Mouse (Mus musculus) layer of hippocampus, adult 8-10 months (tissue): Measurements from ENCODE around the gene Exph5. TPM values are rescaled to one million over a fixed set of nuclear protein-coding genes. Genes with fewer than 3 reads are reported as not detected.

Source experiments
- DNase-seq, 2 experiments: peaks; one replicate each; pipeline ENCODE4 v3.0.0; 2022; ENCODE audit warnings: low spot score in 2 of 2
- total RNA-seq, 4 experiments: library from RNA; stranded (reverse); gene quantifications; 2 replicates each; pipeline ENCODE4 v1.2.4; 2022

The Exph5 gene
- total RNA-seq, 4 experiments from 2014 or later = 4.1 to 5.1 (median 4.8) TPM

- no peak for DNase-seq
Observed at GRCm38 (mm10) chr9:53356219-53357155, 55.0 kb downstream of the Exph5 start.

- DNase-seq = no peak
Observed at GRCm38 (mm10) chr9:53371339-53371738, 69.9 kb downstream of the Exph5 start.

DNA sequence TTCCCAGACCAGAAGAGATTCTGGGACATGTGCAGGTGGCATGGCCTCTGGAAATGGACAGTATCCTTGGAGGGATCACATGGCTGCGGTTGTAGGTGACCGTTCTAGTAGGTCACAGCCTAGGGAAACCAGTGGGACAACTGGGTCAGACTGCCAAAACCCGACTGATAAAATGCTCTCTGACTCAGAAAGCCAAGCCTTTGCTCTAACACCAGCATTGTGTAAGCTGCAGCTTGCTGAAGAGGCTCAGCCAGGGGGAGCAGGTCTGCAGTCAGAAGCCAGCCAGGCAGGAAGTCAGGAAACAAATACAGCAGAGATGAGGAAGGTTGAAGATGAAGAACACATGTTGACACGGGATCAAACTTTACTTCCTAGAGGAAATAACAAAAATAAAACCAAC lies 74.4 kb downstream of the Exph5 start:
- no peak for DNase-seq

- DNase-seq = no peak
Observed at GRCm38 (mm10) chr9:53376820-53377219, 75.3 kb downstream of the Exph5 start.

DNA sequence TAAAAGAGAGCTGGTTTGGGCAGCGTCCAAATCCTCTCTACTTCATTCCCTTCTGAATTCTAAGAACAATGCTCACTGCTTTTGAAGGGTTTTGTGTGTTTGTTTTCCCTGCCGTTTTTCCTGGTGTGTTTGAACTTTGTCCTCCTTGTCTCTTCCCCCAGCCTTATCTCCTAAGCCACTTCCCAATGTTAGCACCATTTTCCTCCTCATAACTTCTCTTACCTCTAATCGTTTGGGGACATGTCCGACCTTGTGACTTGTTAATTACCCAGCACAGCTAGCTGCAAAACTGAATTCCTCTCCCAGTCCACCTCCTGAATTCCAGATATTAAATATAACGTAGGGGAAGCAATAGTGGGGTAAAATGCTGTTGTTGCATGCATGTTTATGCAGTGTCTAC lies 76.1 kb downstream of the Exph5 start:
- no peak for DNase-seq

- DNase-seq = no peak
Observed at GRCm38 (mm10) chr9:53378171-53378570, 76.7 kb downstream of the Exph5 start.

DNA sequence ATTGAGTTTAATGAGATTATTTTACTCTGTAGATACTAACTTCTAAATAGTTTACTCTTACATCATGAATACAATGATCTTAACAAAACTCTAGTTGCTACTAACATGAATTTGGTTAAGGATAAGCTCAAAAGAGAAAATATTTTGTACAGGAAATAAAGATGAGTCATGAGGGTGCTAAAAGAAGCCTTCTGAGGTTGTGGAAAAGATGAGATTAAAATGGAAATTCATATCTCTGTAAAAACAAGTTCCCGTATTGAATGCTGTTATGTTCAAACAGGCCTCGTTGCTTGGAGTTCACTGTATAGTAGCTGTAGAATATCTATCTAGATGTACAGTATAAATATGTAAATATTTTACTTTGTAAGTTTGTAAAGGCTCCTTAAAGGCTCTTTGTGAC lies 79.1 kb downstream of the Exph5 start:
- DNase-seq = no peak

- no peak for DNase-seq
Observed at GRCm38 (mm10) chr9:53381113-53381615, 79.7 kb downstream of the Exph5 start.

GRCm38 (mm10) chr9:53383951-53384866 lies 82.7 kb downstream of the Exph5 start, which contains the start of gene Kdelc2:
TSS of gene Kdelc2 (plus strand) at chr9:53384025.
- peak; percentile 78 to 84 for DNase-seq

DNA sequence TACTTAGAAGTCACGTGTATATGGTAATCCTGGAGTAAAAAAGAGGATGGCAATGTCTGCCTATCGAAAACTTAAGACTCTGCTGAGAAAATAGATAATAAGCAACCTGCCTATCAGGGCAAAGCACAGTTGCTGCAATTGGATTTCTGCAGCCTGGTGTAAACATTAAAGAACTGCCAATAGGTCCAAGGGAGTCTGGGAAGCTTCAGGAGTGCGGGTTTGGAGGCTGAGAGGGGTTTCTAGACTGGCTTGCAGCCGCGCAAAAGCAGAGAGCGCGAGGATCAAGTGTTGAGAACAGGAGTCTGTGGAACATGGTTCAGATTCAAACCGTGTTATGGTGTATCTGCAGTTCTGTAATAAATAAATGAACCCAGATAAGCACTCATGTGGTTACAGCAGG lies 83.4 kb downstream of the Exph5 start:
- DNase-seq = no peak

DNA sequence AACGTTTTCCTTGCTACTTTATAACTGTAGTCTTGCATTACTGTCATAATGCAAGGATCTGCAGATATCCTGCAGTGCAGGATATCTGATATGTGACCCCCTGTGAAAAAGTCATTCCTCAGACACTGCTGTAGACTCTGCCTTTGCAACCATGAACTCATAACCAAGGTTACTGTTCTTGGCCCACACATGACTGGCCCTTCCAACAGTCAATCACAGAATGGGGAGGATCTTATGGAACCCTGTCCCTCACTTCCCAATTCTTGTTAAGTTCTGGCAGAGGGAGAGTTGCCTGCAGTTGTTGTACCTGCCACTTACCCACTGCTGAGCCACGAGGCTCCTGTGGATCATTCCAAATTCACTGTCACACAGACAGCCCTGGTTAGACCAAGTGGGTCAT lies 86.0 kb downstream of the Exph5 start:
- DNase-seq = no peak

DNA sequence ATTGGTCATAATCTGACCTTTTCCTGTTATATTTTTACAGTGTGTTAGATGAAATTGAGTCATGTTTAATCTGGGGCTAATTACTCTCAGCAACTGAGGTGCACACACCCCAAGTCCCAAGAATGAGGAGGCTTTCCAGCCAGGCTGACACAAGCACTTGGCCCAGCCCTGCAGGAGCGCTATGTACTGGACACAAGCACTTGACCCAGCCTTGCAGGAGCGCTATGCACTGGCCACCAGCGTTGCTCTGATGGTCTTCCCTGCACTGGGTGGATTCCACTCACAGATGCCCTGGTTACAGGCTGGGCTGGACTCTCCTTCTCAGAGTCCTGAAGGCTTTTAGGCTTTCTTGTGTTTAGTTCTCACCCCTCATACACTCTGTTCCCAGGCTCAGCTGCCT lies 87.6 kb downstream of the Exph5 start:
- DNase-seq = no peak

DNA sequence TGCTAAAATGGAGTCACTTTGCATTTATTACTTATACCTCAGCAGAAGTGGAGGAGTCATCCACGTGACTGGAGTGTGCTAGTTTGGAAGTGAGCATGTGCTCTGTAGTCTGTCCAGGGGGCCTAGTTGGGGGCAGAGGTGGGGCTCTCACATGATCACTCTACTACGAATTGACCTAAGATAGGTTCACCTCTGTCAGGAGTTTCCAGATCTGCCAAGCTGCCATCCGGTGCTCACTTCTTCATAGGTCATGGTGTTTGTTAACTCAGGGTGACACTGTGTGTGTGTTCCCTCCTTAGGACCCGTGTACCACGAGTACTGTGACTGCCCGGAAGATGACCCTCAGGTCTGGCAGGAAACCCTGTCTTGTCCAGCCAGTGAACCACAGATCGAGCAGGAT lies 88.7 kb downstream of the Exph5 start:
- no peak for DNase-seq

DNA sequence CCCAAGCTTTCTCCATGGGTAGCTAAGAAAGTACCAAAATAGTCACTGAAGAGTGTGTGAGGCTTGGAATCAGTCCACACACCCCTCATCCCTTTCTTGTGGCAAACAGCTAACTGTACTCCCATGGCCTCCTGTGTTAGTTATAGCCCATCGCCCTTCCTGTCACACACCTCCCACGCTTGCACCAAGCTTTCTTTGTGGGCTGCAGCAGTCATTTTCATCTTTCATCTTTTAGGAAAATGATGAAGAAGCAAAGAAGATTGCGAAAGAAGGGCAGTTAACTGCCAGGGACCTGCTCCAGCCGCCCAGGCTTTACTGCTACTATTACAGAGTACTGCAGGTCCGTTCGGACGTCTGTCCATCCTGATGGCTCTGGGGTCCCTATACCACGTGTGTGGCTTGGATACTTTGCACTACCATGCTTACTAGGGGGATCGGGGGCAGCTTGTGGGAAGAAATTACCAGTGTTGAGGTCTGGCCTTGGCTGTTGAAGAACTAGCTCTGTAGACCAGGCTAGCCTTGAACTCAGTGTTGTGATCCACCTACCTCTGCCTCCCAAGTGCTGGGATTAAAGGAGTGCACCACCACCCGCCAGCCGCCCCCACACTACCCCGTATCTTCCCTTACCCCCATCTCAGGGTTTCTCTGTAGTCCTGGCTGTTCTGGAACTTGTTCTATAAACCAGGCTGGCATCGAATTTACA lies 96.4 kb downstream of the Exph5 start:
- DNase-seq = no peak

- DNase-seq = peak in 1 of 2 experiments; percentile 36
Observed at GRCm38 (mm10) chr9:53398388-53398700, 96.9 kb downstream of the Exph5 start.

DNA sequence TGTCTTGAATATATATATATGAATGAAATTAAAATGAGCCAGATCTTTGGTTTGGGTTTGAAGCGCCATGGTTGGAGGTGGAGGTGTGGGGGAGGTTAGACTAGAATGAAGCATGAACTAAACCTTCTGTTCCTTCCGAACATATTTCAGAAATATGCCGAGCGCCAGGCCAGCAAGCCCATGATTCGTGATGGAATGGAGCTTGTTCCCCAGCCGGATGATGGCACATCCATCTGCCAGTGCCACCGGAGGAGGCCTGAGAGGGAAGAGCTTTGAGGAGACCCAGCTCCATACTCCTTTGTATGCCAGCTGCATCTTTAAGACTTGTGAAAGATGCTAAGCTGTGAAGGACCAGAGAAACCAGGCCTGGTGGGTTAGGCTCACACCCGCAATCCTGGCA lies 98.1 kb downstream of the Exph5 start:
- DNase-seq = peak; percentile 14 to 22

GRCm38 (mm10) chr9:53400696-53401095 lies 99.2 kb downstream of the Exph5 start:
- DNase-seq = no peak

GRCm38 (mm10) chr9:53401146-53401545 lies 99.7 kb downstream of the Exph5 start:
- no peak for DNase-seq

GRCm38 (mm10) chr9:53402291-53402711 lies 100.8 kb downstream of the Exph5 start, which contains the start of gene 4930550C14Rik:
TSS of gene 4930550C14Rik (plus strand) at chr9:53402325.
- no peak for DNase-seq

- no peak for DNase-seq
Observed at GRCm38 (mm10) chr9:53402991-53403390, 101.5 kb downstream of the Exph5 start.

DNA sequence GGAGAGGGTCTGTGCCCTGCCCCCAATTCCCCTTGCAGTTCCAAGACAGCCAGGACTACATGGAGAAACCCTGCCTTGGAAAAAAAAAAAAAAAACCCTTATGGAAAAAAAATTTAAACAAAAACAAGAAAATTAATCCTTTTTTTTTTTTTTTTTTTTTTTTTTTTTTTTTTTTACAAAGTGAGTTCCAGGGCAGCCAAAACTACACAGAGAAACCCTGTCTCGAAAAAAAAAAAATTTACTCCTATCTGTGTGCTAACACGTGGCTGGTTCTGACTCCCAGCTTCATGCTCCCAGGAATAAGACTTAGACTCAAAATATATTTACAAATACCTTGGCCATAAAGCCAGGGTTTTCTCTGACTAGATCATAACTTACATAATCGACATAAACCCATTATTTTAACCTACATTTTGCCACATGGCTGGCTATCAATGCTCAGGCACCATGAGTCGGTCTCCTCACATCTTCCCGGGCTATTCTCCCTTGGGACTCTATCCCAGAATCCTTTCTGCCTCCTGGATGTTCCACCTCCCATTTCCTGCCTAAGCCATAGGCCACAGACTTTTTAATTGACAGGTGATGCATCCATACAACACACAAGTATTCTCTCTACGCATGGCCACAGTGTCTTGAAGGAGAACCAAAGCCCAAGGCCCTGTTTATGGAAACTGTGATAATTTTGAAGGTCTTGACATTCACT lies 102.7 kb downstream of the Exph5 start:
- DNase-seq = no peak
